Mouse (Mus musculus) bone marrow macrophage, adult 2 months (primary cell): ENCODE data around the gene Srp54a.
"Not testable (repeated sequence)": the region's sequence is repeated elsewhere in the genome, so short reads cannot be mapped to it uniquely, and the experiment has no call there.

ENCODE experiments used
- CTCF ChIP-seq: IDR thresholded peaks from 2 replicates; pipeline ENCODE4 v1.5.1; 2012; ENCODE audit warnings: low read depth, mild to moderate bottlenecking, low read length, moderate library complexity
- POLR2A ChIP-seq: IDR thresholded peaks from 2 replicates; pipeline ENCODE4 v1.6.1; 2012; ENCODE audit warnings: mild to moderate bottlenecking, low read depth, low read length, borderline replicate concordance

DNA sequence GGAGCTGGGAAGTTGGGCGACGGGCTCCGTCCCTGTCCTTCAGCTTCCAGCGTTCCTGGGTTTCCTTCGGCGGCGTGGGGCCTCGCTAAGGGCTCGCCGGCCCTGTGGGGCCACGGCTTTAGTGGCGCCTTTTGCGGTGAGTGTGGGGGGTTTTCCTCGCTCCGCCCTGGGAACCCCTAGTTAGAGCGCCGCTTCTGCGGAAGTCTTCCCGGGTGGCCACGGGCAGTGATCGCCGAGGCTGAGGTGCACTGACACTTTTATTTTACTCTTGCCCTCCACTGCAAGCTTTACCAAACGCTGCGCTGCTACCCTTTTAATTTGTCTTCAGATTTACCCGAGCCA lies 510 bp downstream of the Srp54a start:
- not testable (repeated sequence) for TF ChIP-seq POLR2A, CTCF
